Mouse (Mus musculus): ENCODE measurements around the gene Ccdc182.

Ccdc182 gene

GRCm38 (mm10) chr11:88280426-88280836, 13.4 kb upstream of the Ccdc182 start:
- DNase-seq (ENCODE audit: low read depth, low spot score) = no peak

GRCm38 (mm10) chr11:88281428-88282119, 12.3 kb upstream of the Ccdc182 start:
- no peak for DNase-seq (ENCODE audit: low read depth, low spot score)

GRCm38 (mm10) chr11:88282516-88282915, 11.3 kb upstream of the Ccdc182 start:
- DNase-seq (ENCODE audit: low read depth, low spot score) = no peak

- no peak for DNase-seq (ENCODE audit: low read depth, low spot score)
Observed at GRCm38 (mm10) chr11:88286019-88286418, 7.8 kb upstream of the Ccdc182 start.

- no peak for DNase-seq (ENCODE audit: low read depth, low spot score)
Observed at GRCm38 (mm10) chr11:88288400-88288799, 5.5 kb upstream of the Ccdc182 start.

GRCm38 (mm10) chr11:88288805-88289340, 5.0 kb upstream of the Ccdc182 start:
- no peak for DNase-seq (ENCODE audit: low read depth, low spot score)

GRCm38 (mm10) chr11:88291245-88291644, 2.6 kb upstream of the Ccdc182 start:
- no peak for DNase-seq (ENCODE audit: low read depth, low spot score)

- DNase-seq (ENCODE audit: low read depth, low spot score) = peak; percentile 16
Observed at GRCm38 (mm10) chr11:88291688-88292087, 2.2 kb upstream of the Ccdc182 start.

GRCm38 (mm10) chr11:88294394-88294710, 494 bp downstream of the Ccdc182 start:
- no peak for DNase-seq (ENCODE audit: low read depth, low spot score)

GRCm38 (mm10) chr11:88295298-88295697, 1.4 kb downstream of the Ccdc182 start:
- no peak for DNase-seq (ENCODE audit: low read depth, low spot score)

GRCm38 (mm10) chr11:88297526-88297925, 3.7 kb downstream of the Ccdc182 start:
- DNase-seq (ENCODE audit: low read depth, low spot score) = no peak

- DNase-seq (ENCODE audit: low read depth, low spot score) = no peak
Observed at GRCm38 (mm10) chr11:88299345-88299744, 5.5 kb downstream of the Ccdc182 start.

- no peak for DNase-seq (ENCODE audit: low read depth, low spot score)
Observed at GRCm38 (mm10) chr11:88301619-88302018, 7.8 kb downstream of the Ccdc182 start.

- no peak for DNase-seq (ENCODE audit: low read depth, low spot score)
Observed at GRCm38 (mm10) chr11:88305759-88306158, 11.9 kb downstream of the Ccdc182 start.

GRCm38 (mm10) chr11:88307616-88308543, 14.0 kb downstream of the Ccdc182 start:
- no peak for DNase-seq (ENCODE audit: low read depth, low spot score)

GRCm38 (mm10) chr11:88309059-88309700, 15.3 kb downstream of the Ccdc182 start:
- no peak for DNase-seq (ENCODE audit: low read depth, low spot score)

GRCm38 (mm10) chr11:88310773-88311172, 16.9 kb downstream of the Ccdc182 start:
- no peak for DNase-seq (ENCODE audit: low read depth, low spot score)

GRCm38 (mm10) chr11:88311606-88312005, 17.7 kb downstream of the Ccdc182 start:
- DNase-seq (ENCODE audit: low read depth, low spot score) = no peak

GRCm38 (mm10) chr11:88313512-88313911, 19.7 kb downstream of the Ccdc182 start:
- no peak for DNase-seq (ENCODE audit: low read depth, low spot score)

GRCm38 (mm10) chr11:88314471-88314870, 20.6 kb downstream of the Ccdc182 start:
- DNase-seq (ENCODE audit: low read depth, low spot score) = no peak

GRCm38 (mm10) chr11:88315393-88315792, 21.5 kb downstream of the Ccdc182 start:
- DNase-seq (ENCODE audit: low read depth, low spot score) = no peak

- no peak for DNase-seq (ENCODE audit: low read depth, low spot score)
Observed at GRCm38 (mm10) chr11:88318850-88319249, 25.0 kb downstream of the Ccdc182 start.

Data from retina, adult 2 months (tissue).